Mouse (Mus musculus): ENCODE results near the gene E2f6. TPM values are rescaled to one million over a fixed set of nuclear protein-coding genes. Genes with fewer than 3 reads are reported as not detected.

Gene E2f6
- total and polyA plus RNA-seq, 2 experiments from 2014 or later, result 20.0 to 21.2 TPM

DNA sequence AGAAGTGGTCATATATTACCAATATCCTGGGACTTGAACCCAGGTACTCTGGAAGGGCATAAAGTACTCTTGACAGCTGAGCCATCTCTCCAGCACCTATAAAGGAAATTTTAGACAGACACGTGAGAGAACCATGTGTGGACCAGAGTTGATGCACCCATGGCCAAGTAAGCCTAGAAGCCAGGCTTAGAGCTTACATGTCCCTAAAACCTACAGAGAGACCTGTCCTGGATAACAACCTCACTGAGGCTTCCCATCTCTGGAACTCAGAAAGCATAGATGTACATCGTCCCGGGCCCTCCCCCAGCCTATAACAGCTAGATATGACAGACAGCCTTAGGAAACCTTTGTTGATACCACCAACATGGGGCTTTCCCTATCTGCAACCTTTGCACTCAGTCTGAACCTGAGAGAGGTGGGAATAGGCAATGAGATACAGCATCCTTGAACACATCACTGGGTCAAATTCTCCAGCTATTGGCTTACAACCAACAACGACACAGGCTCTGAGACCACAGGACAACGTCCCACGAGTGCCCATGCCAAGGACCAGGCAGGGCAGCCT is 41.1 kb upstream of the E2f6 start:
- TF ChIP-seq CTCF (IDR thresholded peaks at IDR 0.05; ENCODE audit: low read depth), result no peak
- H3K4me1 ChIP-seq (ENCODE audit: insufficient read depth, low read length), result no peaks in the 10 kb centered on the region
- H3K9me3 ChIP-seq (ENCODE audit: low read length), result no peaks in the 10 kb centered on the region
- ATAC-seq (no peak), DNase-seq (ENCODE audit: low spot score) (no peak)
- WGBS, result 91% methylated on average over 6 of the region's 6 CpGs
- no peaks in the 10 kb centered on the region for H3K36me3 ChIP-seq (ENCODE audit: insufficient read depth, low read length)
- no peak overlapping the region for H3K4me3 ChIP-seq (ENCODE audit: low read length)
- H3K27me3 ChIP-seq (ENCODE audit: insufficient read depth, low read length), result no peaks in the 10 kb centered on the region
- H3K9ac ChIP-seq (replicated peaks; ENCODE audit: low read length), result no peak overlapping the region
- no peak overlapping the region for H3K4me2 ChIP-seq (ENCODE audit: low read depth, low read length)
- H3K27ac ChIP-seq, result no peak overlapping the region

DNA sequence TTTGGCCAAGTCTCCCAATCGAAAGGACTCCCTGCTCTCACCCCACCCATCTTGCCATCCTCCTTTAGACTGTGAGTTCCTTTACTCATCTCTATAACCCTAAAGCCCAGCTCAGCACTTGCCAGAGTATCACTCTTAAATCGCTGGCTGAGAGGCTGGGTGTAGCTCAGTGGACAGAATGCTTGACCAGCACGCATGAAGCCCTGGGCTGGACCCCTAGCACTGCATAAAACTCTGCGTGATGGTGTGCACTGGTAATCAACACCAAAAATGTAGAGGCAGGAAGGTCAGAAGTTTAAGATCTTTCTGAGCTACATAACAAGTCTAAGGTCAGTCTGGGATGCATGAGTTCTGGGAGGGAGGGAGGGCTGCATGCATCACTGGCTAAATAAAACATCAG is 36.2 kb upstream of the E2f6 start:
- Histone ChIP-seq H3K4me2 (ENCODE audit: low read depth, low read length) (no peak overlapping the region), H3K36me3 (ENCODE audit: insufficient read depth, low read length) (no peaks in the 10 kb centered on the region), H3K4me1 (ENCODE audit: insufficient read depth, low read length) (no peaks in the 10 kb centered on the region), H3K4me3 (ENCODE audit: low read length) (no peak overlapping the region), H3K27me3 (ENCODE audit: insufficient read depth, low read length) (no peaks in the 10 kb centered on the region), H3K9ac (replicated peaks; ENCODE audit: low read length) (no peak overlapping the region), H3K9me3 (ENCODE audit: low read length) (no peaks in the 10 kb centered on the region), H3K27ac (no peak overlapping the region)
- TF ChIP-seq CTCF (IDR thresholded peaks at IDR 0.05; ENCODE audit: low read depth), result no peak
- DNase-seq (ENCODE audit: low spot score) (no peak), ATAC-seq (no peak)
- 93% methylated on average over 4 of the region's 4 CpGs for WGBS

DNA sequence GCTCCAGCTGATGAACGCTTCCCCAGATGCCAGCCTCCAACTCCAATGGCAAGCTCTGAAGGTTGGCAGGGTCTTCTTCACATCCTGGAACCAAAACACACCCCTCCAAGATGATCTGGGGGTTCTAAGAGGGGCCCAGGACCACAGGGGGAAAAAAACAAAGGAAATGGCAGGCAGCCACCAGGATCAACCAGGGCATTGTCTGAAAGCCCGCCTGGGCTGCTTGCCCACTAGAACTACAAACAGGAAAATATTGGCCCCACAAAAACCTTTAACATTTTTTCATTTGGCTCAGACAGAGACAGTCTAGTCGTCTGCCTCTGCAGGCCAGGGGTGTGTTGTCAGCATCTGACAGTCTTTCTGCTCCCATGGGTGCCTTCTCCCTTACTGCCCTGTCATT is 35.4 kb upstream of the E2f6 start:
- 46% methylated on average over 3 of the region's 3 CpGs for whole genome bisulfite sequencing
- no peak overlapping the region for H3K27ac ChIP-seq
- no peak for TF ChIP-seq CTCF (IDR thresholded peaks at IDR 0.05; ENCODE audit: low read depth)
- no peaks in the 10 kb centered on the region for H3K4me1 ChIP-seq (ENCODE audit: insufficient read depth, low read length)
- H3K9ac ChIP-seq (replicated peaks; ENCODE audit: low read length), result no peak overlapping the region
- DNase-seq (ENCODE audit: low spot score) (no peak), ATAC-seq (no peak)
- H3K27me3 ChIP-seq (ENCODE audit: insufficient read depth, low read length), result no peaks in the 10 kb centered on the region
- no peak overlapping the region for H3K4me3 ChIP-seq (ENCODE audit: low read length)
- no peaks in the 10 kb centered on the region for H3K9me3 ChIP-seq (ENCODE audit: low read length)
- H3K4me2 ChIP-seq (ENCODE audit: low read depth, low read length), result no peak overlapping the region
- H3K36me3 ChIP-seq (ENCODE audit: insufficient read depth, low read length), result no peaks in the 10 kb centered on the region

DNA sequence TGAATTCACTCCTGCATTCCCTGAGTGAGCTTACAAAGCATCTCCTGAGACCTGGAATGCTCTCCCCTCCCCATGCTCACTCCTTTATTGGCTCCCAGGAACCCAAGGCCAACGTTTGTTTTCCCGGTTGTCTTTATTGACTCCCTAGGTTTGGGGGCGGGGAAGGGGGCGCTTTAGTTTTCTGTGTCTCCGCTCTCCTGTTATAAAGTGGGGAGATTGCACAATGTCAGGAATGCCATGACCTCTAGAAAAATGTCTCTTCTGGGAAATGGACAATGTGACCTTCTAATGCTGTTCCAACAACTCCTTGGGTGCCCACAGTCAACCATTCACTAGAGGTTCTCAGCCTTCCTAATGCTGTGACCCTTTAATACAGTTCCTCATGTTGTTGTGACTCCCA is 32.2 kb upstream of the E2f6 start:
- WGBS, result 74% methylated on average over 5 of the region's 5 CpGs
- H3K27ac ChIP-seq, result no peak overlapping the region
- H3K36me3 ChIP-seq (ENCODE audit: insufficient read depth, low read length), result no peaks in the 10 kb centered on the region
- no peak overlapping the region for H3K9ac ChIP-seq (replicated peaks; ENCODE audit: low read length)
- ATAC-seq, result no peak
- H3K4me3 ChIP-seq (ENCODE audit: low read length), result no peak overlapping the region
- H3K27me3 ChIP-seq (ENCODE audit: insufficient read depth, low read length), result no peaks in the 10 kb centered on the region
- H3K4me2 ChIP-seq (ENCODE audit: low read depth, low read length), result no peak overlapping the region
- DNase-seq (ENCODE audit: low spot score), result no peak
- no peak for TF ChIP-seq CTCF (IDR thresholded peaks at IDR 0.05; ENCODE audit: low read depth)
- H3K9me3 ChIP-seq (ENCODE audit: low read length), result no peaks in the 10 kb centered on the region
- H3K4me1 ChIP-seq (ENCODE audit: insufficient read depth, low read length), result no peaks in the 10 kb centered on the region

DNA sequence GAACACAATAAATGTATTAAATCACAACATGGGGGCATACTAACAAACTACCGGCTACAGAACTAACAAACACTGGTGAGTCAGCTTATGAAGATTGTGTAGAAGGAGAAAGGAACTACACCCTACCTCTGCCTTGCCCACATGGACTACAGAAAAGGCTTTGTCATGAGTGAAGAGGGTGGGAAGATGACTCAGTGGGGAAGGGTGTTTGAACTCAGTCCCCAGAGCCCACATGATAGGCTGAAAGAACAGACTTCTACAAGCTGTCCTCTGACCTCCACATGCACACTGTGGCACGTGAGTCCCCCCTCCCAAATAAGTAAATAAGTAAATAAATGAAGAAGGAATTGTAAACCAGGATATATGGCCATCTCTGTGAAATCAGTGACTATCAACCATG is 31.6 kb upstream of the E2f6 start:
- DNase-seq (ENCODE audit: low spot score), result no peak
- no peak for TF ChIP-seq CTCF (IDR thresholded peaks at IDR 0.05; ENCODE audit: low read depth)
- no peak for ATAC-seq
- 70% methylated on average over 2 of the region's 2 CpGs for WGBS
- Histone ChIP-seq H3K36me3 (ENCODE audit: insufficient read depth, low read length) (no peaks in the 10 kb centered on the region), H3K9me3 (ENCODE audit: low read length) (no peaks in the 10 kb centered on the region), H3K4me1 (ENCODE audit: insufficient read depth, low read length) (no peaks in the 10 kb centered on the region), H3K27ac (no peak overlapping the region), H3K4me2 (ENCODE audit: low read depth, low read length) (no peak overlapping the region), H3K9ac (replicated peaks; ENCODE audit: low read length) (no peak overlapping the region), H3K4me3 (ENCODE audit: low read length) (no peak overlapping the region), H3K27me3 (ENCODE audit: insufficient read depth, low read length) (no peaks in the 10 kb centered on the region)

DNA sequence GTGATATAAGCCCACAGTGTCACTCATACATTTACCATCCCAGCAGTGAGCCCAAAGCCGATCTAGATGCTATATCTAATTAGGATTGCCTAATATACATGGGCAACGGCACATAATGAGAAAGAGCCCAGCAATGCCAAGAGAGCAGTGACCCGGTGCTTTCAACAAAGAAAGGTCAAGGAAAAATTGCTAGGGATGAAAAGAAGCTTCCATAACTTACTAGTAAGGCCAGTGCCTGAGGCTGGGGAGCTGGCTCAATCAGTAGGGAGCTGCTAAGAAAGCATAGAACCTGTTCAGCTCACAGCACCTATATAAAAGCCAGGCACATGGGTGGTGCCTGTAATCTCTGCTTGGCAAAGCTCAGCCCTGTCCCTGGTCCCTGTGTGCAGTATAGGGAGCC is 30.4 kb upstream of the E2f6 start:
- no peaks in the 10 kb centered on the region for H3K9me3 ChIP-seq (ENCODE audit: low read length)
- WGBS, result 58% methylated on average over 3 of the region's 3 CpGs
- no peak overlapping the region for H3K4me2 ChIP-seq (ENCODE audit: low read depth, low read length)
- TF ChIP-seq CTCF (IDR thresholded peaks at IDR 0.05; ENCODE audit: low read depth), result no peak
- no peaks in the 10 kb centered on the region for H3K27me3 ChIP-seq (ENCODE audit: insufficient read depth, low read length)
- no peak overlapping the region for H3K27ac ChIP-seq
- DNase-seq (ENCODE audit: low spot score) (no peak), ATAC-seq (no peak)
- no peaks in the 10 kb centered on the region for H3K36me3 ChIP-seq (ENCODE audit: insufficient read depth, low read length)
- no peak overlapping the region for H3K4me3 ChIP-seq (ENCODE audit: low read length)
- H3K9ac ChIP-seq (replicated peaks; ENCODE audit: low read length), result no peak overlapping the region
- H3K4me1 ChIP-seq (ENCODE audit: insufficient read depth, low read length), result no peaks in the 10 kb centered on the region

DNA sequence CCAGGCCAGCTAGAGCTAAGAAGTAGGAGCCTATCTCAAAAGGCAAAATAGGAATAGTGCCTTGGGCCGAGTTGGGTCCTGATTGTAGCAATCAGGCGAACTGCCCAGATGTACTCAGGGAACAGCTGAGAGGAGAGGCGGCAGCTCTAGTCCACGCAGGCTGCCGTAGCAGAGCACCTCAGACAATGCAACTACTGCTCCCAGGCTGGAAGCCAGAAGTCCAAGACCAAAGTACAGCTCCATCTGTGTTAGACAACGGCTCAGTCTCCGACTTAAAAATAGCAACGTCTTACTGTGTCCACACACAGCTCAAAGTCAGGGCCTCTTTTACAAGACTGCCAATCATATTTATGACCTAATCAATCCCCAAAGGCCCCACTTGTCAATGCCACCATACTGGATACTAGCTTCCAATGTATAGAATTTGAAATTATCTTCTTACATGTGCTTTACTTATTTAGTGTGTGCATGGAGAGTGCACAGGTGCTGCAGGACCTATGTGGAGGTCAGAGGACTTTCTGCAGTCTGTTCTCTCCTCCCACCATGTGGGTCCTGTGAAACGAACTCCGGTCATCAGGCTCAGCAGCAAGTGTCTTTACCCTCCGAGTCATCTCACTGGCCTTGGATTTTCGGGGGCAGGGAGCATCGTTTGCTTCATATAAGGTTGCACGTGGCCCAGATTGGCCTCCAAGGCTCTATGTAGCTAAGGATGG is 29.6 kb upstream of the E2f6 start:
- Histone ChIP-seq H3K27me3 (ENCODE audit: insufficient read depth, low read length) (no peaks in the 10 kb centered on the region), H3K27ac (no peak overlapping the region), H3K4me3 (ENCODE audit: low read length) (no peak overlapping the region), H3K9ac (replicated peaks; ENCODE audit: low read length) (no peak overlapping the region), H3K4me2 (ENCODE audit: low read depth, low read length) (no peak overlapping the region), H3K4me1 (ENCODE audit: insufficient read depth, low read length) (no peaks in the 10 kb centered on the region), H3K9me3 (ENCODE audit: low read length) (no peaks in the 10 kb centered on the region), H3K36me3 (ENCODE audit: insufficient read depth, low read length) (no peaks in the 10 kb centered on the region)
- DNase-seq (ENCODE audit: low spot score), result no peak
- ATAC-seq, result no peak
- 80% methylated on average over 14 of the region's 14 CpGs for WGBS
- TF ChIP-seq CTCF (IDR thresholded peaks at IDR 0.05; ENCODE audit: low read depth), result no peak

Data from hindbrain, postnatal 0 days (tissue).